Mouse (Mus musculus) kidney, postnatal 25 days (tissue): ENCODE results near the gene Slc1a1.

ENCODE experiments used
- DNase-seq, 2 experiments: peaks; one replicate each; pipeline ENCODE4 v3.0.0; 2021; ENCODE audit warnings: mixed read lengths in 2 of 2

Slc1a1 gene

DNA sequence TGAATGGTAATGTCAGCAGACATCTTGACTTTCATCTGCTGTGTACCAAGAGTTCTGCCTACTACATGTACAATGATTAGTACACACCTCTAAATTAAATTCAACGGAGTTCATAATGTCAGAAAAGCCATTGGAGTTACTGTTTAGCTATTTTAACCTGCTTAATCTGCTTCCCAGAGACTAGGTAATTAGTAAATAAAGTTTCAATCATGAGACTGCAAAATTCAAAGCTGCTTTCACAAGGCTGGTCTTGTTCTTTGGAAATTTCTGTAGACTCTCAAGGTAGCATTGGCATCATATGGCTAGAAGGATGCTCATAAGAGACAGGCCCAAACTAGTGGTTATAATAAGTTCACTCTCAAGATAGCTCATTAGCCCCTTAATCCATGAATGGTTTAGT, 20.0 kb downstream of the Slc1a1 start:
- DNase-seq = no peak

DNA sequence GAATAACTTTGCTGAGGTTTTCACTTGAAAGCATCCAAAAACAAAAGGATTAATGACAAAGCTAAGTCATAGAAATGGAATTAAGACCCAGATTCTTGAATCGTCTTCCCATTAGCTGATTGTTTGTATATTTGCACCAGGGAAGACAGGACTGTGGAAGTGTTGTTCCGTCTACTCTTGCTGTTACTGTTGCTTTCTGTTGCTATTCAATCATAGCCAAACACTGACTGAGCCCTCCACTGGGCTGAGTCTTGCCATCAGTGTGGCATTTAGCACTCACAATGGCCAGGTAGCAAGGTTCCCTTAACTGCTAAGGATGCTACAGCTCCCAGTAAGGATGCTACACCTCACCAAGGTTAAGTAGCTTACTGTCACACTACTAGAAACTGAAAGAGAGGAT, 25.4 kb downstream of the Slc1a1 start:
- no peak for DNase-seq

DNA sequence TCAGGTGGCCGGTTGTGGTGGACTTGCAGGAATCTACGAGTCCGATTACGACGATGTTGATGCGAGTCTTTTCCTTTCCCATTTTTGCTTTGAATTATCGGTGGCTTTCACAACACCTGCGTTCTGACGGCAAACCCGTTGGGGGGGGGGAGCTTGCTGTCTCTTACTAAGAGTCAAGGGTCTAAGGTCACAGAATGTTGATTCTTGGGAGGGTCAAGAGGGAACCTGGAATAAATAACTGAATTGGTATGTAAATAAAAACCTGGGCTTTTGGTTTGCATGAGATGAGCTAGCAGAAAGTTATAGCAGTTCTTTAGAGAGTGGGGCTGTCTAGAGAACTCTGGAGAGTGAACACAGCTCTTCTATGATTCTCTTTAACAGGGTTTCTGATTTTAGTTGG, 28.8 kb downstream of the Slc1a1 start:
- no peak for DNase-seq

DNA sequence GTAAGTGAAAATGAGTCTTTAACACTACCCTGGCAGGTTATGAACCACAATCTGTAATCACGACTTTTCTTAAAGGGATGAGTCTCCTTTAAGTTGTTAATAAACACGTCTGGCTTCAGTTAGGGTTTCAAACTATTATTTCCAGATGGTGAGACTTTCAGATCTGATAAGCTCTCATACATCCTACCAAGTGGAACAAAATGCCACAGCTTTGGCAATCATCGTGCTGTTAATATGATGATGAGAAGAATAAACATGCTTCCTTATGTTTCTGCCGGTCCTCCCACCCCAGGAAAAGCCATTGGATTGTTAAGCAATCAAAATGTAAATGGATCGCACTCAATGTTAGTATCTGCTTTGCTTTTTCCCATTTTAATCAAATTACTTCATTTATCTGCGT, 30.1 kb downstream of the Slc1a1 start:
- no peak for DNase-seq

DNA sequence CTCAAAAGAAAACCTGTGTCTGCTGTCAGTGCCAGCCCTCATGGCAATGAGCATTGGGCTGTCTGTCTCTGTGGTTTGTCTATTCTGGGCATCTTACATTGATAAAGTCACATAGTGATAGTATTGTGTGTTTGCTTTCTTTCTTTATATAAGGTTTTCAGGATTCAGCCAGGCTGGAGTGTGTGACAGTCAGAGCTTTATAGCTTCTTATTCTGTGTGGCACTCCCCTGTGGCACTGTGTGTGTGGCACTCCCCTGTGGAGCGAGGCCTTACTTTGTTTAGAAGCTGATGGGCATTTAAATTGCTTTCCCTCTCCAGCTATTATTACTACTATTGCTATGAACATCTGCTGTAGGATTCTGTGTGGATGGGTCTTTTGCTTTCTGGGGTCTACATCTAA, 30.7 kb downstream of the Slc1a1 start:
- DNase-seq = no peak

DNA sequence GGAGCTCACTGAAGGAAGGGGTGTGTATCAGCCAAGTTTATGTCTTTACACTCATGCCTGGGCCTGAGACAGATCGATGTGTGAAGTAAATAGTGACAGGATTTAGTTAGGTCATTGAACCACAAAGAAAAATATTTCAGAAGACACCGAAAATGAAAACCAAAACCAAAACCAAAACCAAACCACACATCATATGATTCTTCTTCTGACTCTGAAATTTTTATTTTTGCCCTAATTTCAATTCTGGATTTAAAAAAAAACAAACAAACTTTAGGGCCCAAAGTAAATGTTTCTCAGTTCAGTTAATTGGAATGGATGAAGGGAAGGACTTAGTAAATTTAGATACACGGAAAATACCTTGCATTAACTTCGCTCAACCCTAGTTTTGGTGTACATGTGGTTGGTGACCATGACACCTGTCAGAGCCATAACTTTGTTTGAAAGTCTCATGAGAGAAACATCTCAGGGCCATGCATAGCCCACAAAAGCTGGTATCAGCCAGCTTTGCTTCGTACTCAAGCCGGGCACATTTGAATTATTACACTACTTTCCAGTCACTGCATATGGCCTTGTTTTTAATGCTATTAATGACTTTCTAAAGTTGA, 34.5 kb downstream of the Slc1a1 start:
- no peak for DNase-seq

DNA sequence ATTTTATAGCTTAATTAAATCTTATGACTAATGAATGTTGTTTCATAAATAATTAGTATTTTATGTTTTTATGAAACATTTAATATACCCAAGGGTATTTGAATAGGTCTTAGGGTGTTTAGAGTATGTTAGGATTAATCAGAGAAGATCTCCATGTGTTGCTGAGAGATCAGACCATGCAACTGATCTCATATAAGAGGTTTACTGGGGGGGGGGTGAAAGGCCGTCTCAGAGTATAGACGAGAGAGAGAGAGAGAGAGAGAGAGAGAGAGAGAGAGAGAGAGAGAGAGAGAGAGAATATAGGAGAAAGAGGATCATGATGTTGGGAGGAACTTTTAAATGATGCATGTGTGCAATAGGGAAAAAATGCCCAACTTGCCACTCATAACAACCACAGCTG, 35.5 kb downstream of the Slc1a1 start:
- no peak for DNase-seq

DNA sequence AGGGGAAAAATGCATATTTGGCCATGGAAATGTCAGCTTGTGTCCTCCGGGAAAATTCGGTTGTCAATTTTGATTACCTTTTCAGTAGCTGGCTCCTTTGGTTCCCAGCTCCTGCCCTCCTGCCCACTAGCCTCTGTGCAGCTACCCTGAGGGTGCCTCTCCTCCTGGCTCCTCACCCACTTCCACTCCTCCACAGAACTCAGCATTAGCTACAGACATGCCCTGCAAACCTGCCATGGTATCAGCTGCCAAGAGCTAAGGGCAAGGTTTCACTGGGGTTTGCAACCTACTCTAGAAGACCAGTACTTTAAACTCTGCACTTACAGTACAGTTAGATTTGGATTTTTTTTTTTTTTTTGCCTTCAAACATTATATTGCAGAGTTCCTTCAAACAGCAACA, 44.6 kb downstream of the Slc1a1 start:
- DNase-seq = peak; percentile 38 to 68

DNA sequence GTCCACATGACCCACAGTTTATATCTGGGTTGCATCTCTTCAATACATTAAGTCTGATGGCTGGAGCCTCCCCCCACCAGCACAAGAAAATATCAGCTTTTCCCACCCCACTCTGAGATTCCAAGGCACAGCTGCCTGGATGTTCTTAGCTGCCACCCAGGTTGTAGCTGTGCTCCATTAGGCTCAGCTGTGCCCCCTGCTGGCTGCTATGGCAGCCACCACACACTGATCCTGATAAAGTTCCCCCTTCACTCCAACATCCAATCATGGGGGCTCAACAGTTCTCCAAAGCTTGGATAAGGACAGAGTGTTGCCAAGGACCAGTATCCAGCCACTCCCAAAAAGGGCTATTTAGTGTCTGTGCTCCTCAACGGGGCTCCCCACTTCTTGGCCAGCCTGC, 48.3 kb downstream of the Slc1a1 start:
- DNase-seq = peak; percentile 62 to 71

DNA sequence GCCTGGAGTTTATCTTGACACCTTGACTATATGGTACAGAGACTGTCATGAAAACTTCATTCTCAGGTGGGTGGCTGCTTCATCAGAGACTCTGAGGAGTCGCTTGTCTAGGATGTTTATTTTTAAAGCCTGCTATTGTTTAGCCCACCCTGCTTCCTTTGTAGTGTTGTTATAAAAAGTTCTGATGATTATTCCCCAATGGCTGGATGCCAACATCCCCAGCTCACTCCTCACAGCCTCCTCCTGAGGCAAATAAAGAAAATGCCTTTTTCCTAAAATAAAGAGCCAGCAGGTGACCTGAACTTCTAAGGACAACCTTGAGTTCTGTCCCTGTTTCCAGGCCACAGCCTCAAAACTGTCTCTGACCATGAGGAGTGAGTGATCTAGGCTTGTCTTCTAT, 53.6 kb downstream of the Slc1a1 start:
- no peak for DNase-seq

DNA sequence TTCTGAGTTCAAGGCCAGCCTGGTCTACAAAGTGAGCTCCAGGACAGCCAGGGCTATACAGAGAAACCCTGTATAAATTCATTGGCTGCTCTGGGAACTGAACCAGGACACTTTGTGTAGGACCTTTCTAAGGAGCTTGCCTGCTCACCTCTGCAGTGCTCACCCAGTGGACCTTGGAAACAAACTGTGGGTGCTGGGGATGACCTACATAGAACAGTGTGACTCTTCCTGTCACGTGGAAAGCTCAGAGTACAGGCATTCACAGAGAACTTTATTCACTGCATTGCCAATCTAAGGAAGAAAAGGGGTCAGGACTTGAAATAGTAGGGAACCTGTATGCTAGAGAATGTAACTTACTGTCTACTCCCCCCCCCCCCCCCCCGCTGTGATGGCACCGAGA, 54.4 kb downstream of the Slc1a1 start:
- peak; percentile 43 to 63 for DNase-seq

DNA sequence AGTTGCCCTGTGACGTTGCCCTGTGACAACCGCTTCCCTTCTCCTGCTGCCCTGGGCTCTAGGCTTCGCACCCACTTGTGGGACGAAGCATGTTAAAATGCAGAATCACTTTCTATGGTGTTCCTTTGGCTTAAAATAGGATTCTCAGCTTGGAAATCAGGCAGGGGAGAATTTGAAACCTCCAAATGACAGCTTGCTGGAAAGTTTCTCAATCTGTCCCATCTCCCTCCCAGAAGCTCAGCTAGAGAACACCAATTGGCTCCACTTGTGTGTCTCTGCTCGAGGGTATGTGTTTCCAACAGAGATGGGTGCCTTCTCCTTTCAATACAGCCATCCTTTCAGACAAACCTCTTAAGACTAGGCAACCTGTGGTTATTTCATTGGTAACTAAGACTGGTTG, 56.4 kb downstream of the Slc1a1 start:
- no peak for DNase-seq

DNA sequence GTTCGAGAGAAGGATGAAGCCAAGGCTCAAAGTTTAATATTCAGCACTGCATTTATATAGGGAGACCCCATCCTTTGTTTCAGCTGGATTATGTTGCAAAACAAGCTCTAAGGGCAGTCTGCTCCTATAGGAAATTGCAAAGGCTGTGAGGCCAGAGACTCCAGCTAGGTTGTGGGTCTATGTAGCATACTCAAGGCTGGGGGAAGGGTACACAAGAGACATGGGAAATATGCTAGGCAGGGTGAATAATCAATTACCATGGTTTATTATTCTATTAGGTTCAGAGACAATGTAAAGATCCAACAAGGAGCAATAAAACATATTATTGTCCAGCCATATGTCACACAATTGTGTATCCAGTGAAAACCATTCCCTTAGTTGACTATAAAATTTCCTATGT, 57.0 kb downstream of the Slc1a1 start:
- DNase-seq = no peak

DNA sequence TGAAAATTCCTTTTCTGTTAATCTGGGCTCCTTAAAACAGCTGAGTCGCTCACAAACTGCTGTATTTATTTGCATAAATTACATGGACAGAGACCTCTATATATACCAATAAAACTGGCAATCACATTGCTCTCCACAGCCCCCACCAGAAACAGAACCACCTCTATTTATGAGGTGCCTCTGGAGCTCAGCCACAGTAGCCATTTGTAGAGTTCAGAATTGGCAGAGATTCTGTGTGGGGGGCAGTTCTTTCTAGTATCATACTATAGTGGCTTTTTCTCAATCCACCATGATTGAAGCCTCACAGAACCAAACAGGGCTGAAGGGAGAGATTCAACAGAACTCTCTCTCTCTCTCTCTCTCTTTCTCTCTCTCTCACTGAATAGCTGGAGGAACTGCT, 61.8 kb downstream of the Slc1a1 start:
- DNase-seq = no peak

DNA sequence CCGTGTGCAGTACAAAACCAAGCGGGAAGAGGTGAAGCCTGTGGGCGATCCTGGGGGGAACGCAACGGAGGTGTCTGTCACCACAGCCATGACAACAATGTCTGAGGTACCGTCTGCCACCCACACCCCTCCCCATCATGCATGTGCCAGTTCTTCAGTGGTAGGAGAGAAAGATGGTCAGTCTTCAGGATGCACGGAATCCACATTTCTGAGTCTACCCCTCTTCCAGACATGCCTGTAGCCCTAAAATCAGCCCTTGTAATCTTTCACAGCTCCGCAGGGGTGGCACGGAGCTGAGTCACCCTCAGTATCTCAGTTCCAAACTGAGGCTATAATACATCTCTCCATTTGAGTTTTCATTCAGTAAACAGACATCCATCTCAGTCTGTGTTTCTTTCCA, 62.6 kb downstream of the Slc1a1 start:
- no peak for DNase-seq

DNA sequence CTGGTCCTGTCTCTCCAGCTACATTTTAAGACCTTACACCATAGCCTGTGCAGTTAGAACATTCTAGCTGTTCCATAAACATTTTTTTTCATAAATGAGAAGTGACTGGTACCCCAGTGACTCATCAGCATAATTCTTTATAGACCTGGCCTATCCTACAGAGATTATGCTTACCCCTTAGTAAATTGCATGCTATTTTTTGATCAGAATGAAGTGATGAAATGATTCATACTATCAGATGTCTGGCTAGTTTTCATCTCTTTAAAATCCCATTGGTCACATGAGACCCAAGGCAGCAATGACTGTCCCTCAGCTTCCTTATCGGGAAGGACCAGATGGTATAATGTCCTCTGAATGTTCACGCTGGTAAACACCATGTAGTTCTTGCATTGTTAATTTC, 65.9 kb downstream of the Slc1a1 start:
- DNase-seq = no peak

DNA sequence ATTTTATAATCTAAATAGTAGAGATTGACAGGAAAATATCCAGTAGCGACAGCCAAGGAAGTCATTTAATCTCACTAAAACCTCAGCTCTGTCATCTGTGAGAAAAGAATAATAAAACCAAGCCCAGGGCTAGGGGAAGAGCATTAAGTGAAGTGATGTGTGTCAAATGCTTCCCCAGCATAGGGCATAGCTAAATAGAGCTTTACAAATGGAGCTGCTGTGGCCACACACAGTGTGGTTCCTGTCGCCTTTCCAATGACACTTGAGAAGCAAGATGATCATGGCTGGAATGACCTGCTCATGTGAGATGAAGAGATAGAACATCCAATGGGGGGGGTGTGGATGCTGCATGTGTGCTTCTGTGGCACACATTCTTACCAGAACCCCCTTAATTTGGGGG, 67.3 kb downstream of the Slc1a1 start:
- no peak for DNase-seq

DNA sequence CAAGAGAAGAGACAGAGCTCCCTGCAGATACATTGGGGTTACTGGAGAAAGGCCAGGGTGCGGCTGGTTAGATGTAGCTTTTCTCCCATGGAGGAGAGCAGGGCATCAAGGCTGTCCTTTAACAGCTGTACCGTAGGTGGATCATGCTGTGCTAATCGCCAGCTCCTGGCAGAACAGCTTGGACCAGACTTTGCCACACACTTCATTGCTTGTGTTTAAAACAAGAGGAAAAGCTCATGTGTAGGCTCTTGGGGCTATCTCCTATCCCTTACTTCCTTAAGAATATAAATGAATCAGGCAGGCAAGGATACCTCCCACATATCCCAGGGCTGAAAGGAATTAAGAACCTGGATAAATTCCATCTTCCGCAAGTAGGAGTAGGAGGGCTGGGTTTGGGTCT, 68.0 kb downstream of the Slc1a1 start:
- DNase-seq = no peak

DNA sequence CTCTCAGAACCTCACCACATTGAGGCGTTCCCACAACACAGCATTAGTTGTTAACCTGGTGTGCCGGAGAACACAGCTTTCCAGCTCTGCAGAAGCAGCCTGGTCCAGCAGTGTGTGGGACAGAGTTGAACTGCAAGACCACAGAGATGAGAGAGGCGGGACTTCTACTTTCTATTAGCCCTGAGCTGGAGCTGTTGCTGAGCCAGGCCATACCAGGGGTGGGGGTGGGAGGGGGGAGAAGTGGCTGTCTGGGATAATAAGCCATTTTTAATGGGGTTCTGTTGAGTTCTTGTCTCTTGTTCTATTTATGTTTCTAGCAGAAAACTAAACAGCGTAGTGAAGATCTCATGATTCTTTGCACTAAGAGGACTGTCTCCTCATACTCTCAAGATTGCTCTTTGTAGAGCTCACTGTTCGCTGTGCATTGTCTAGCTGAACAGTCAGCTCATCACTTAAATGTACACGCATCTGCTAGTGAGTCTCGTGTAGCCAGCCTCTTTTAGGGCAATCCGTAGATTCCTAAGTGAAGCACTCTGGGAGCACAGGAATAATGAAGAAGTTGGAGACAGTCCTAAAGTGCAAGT, 68.8 kb downstream of the Slc1a1 start:
- no peak for DNase-seq

DNA sequence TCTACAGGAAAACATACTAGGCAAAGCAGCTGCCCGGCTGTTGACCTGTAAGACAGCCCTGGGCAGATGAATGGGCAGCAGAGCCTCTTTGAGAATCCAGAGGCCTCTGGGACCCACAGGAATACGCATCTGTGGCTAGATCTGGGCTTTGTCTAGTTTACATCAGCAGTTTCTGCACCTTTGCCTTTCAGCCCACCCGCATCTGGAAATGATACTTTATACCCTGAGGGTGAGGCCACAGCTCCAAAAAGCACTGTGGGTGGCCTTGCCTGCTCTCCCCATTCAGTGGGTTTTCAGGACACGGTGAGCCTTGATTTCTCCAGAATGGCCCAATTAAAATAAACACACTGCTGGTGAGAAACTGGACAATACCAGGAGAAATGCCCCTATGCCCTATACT, 73.3 kb downstream of the Slc1a1 start:
- no peak for DNase-seq

DNA sequence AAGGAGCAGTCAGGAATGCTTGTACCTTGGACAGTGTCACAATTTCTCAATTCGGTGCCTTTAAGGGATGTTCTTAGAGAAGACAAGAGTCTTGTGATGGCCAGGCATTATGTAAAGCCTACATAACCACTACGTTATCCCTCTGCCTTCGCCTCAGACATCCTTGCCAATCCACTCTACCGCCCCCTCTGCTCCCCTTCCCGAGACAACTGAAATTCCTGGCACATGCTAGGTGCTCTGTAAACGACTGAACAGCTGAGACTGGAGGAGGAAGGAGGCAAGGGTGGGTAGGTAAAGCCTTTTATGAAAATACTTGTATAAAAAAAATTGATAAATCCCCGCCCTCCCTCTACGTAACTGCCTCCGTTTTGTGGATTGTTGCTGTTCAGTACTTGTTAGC, 73.8 kb downstream of the Slc1a1 start:
- DNase-seq = no peak

DNA sequence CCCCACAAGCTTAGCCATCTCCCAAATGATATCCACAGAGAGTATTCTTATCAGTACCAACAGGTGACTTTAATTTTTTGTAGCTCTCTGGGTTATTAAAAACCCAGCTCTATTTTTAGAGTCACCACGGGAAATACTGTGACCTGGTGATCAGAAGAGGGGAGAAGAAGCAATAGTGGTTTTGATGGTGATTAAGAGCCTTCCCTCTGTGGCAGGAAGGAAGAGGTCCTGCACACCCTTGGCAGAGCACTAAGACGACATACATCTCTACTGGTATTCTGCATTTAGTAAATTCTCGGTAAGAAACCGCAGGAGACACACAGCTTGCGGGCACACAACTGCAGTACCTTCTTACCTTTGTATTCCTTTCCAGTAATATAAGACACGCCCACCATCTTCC, 79.7 kb downstream of the Slc1a1 start:
- DNase-seq = no peak

DNA sequence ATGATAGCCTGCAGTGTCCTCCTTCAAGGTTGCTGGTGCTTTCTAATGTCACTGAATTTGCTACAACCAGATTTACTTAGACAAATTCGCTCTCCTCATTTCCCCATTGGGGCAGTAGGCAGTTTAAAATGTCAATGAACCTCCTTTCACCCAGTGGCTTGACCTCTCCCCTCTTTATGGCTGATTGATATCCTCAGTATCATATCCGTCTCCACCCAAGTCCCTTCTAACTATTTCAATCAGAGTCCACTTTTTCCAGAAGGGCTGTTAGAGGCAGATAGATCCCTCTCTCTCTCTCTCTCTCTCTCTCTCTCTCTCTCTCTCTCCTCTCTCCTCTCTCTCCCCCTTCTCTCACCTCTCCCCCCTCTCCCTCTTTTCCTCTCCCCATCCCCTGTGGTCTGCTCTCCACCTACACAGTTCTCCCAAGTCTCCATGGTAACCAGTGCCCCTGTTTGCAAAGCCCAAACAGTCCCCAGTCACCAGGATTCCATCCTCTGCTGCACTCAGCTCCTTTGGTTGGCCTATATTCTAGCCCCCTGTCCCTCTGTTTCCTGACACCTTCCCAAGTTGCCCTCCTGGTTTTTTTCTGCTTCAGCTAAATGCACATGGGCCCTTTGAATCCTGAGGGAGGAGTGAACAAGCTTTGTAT, 80.9 kb downstream of the Slc1a1 start:
- DNase-seq = no peak

DNA sequence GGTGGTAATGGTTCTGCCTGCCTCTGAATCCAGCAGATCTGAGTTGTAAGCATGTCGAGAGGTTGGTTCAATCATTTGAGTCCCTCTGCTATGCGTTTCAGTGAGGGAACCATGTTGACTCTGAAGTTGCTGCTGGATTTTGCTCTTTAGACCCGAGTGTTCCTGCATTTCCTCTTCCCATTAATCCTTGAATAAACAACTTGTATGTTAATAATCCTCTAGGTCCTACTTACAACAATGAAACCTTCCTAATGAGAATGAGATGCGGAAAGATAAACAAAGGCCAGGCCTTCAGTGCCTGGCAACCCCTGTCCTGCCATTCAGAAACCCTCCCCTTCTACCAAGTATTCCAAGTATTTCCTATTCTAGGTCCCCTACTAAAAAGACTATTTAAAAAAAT, 81.6 kb downstream of the Slc1a1 start:
- peak in 1 of 2 experiments; percentile 20 for DNase-seq

DNA sequence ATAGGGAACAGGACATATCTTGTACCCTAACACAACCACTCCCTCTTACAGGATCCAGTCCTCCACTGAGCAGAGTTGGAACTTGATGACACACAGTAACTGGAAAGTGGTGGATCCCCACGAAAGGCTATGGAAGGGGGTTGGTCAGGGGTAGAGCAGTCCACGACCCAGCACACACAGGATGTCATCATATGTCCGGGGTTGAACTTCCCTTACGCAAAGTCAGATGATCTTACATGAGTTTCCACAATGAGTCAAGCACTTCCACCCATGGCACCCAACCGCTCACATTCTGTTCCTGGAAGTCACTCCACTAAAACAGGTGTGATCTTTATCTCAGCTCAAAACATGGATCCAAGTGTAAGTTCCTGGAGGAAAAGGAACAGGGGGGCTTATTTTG, 83.0 kb downstream of the Slc1a1 start:
- DNase-seq = no peak
